Mouse (Mus musculus) limb, embryonic 14.5 days (tissue): ENCODE data around the gene Crtap. TPM values are rescaled to one million over a fixed set of nuclear protein-coding genes. Genes with fewer than 3 reads are reported as not detected.

ENCODE experiments used
- ATAC-seq: fragments of 200-750 bp; cut with Nextera tagmentation; 2 replicates; pipeline ENCODE4 v1.8.0; 2017; ENCODE audit warnings: low read depth, moderate number of reproducible peaks, moderate TSS enrichment; ENCODE audit not compliant: low FRiP score
- DNase-seq: peaks from one replicate; pipeline ENCODE4 v3.0.0-alpha.2; 2015; ENCODE audit warnings: low spot score
- H3K27ac ChIP-seq: fragments of 300-500 bp; sonication (generic); replicated peaks from 2 replicates; pipeline ENCODE4 v1.5.1; 2014; ENCODE audit warnings: low read depth, mild to moderate bottlenecking, low read length, moderate library complexity, mixed read lengths
- H3K27me3 ChIP-seq: fragments of 300-500 bp; sonication (generic); 2 replicates; pipeline ENCODE4 v1.6.1; 2014; ENCODE audit warnings: low read length, mixed read lengths; ENCODE audit not compliant: control insufficient read depth, insufficient read depth
- H3K36me3 ChIP-seq: fragments of 300-500 bp; sonication (generic); 2 replicates; pipeline ENCODE4 v1.6.1; 2014; ENCODE audit warnings: mild to moderate bottlenecking, low read length, moderate library complexity, mixed read lengths; ENCODE audit not compliant: control insufficient read depth, insufficient read depth
- H3K4me1 ChIP-seq: fragments of 300-500 bp; sonication (generic); 2 replicates; pipeline ENCODE4 v1.6.1; 2014; ENCODE audit warnings: antibody characterized with exemption, low read length, mixed read lengths; ENCODE audit not compliant: control insufficient read depth, insufficient read depth
- H3K4me2 ChIP-seq: fragments of 300-500 bp; sonication (generic); replicated peaks from 2 replicates; pipeline ENCODE4 v1.6.1; 2014; ENCODE audit warnings: low read depth, mild to moderate bottlenecking, low read length, moderate library complexity; ENCODE audit not compliant: severe bottlenecking
- H3K4me3 ChIP-seq: fragments of 300-500 bp; sonication (generic); replicated peaks from 2 replicates; pipeline ENCODE4 v1.5.1; 2014; ENCODE audit warnings: low read length
- H3K9ac ChIP-seq: fragments of 300-500 bp; sonication (generic); 2 replicates; pipeline ENCODE4 v1.6.1; 2014; ENCODE audit warnings: mild to moderate bottlenecking, low read depth, low read length, moderate library complexity; ENCODE audit not compliant: severe bottlenecking
- H3K9me3 ChIP-seq: fragments of 300-500 bp; sonication (generic); 2 replicates; pipeline ENCODE4 v1.6.1; 2016; ENCODE audit warnings: low read length; ENCODE audit not compliant: control insufficient read depth
- POLR2A ChIP-seq: fragments of 200-500 bp; IDR thresholded peaks from 2 replicates; pipeline ENCODE4 v1.8.0; 2012; ENCODE audit warnings: inconsistent platforms, mild to moderate bottlenecking, moderate library complexity, borderline replicate concordance; ENCODE audit not compliant: insufficient read depth, insufficient read length; ENCODE audit errors: extremely low read depth
- WGBS: fragments of 180-500 bp; shearing (Covaris S2); extraction: QIAGEN DNeasy Blood & Tissue Kit; methylation state at CpG from one replicate; pipeline ENCODE4 v1.1.7; 2014; 5-methylcytosine and 5-hydroxymethylcytosine counted together
- polyA plus RNA-seq, 2 experiments: library from polyadenylated mRNA; depleted of rRNA in 1 of 2; stranded (reverse) in 1 of 2; unstranded in 1 of 2; fragments of >200 nt; fragmentation: Nextera tagmentation in 1 of 2; extraction: Ambion mirVana in 1 of 2; gene quantifications; 2 replicates each; pipeline versions ENCODE4 v1.2.1 to v1.2.3; 2012 to 2014

The Crtap gene
- polyA plus RNA-seq, 2 experiments = 221 to 242 TPM

GRCm38 (mm10) chr9:114425576-114425975 lies 35.1 kb upstream of the Crtap start:
- Histone ChIP-seq H3K27me3 (no peaks in the 10 kb centered on the region), H3K4me1 (no peaks in the 10 kb centered on the region), H3K36me3 (peaks cover 16% of the 10 kb centered on the region), H3K27ac (no peak overlapping the region), H3K9ac (no peak overlapping the region), H3K9me3 (no peaks in the 10 kb centered on the region), H3K4me3 (no peak overlapping the region), H3K4me2 (no peak overlapping the region)
- WGBS = 97% methylated on average over 5 of the region's 5 CpGs
- TF ChIP-seq POLR2A = no peak
- ATAC-seq (no peak), DNase-seq (no peak)

GRCm38 (mm10) chr9:114421797-114422196 lies 31.3 kb upstream of the Crtap start:
- no peak for TF ChIP-seq POLR2A
- Histone ChIP-seq H3K27ac (no peak overlapping the region), H3K4me1 (no peaks in the 10 kb centered on the region), H3K27me3 (no peaks in the 10 kb centered on the region), H3K9me3 (no peaks in the 10 kb centered on the region), H3K9ac (no peak overlapping the region), H3K36me3 (peaks cover 13% of the 10 kb centered on the region), H3K4me2 (no peak overlapping the region), H3K4me3 (no peak overlapping the region)
- DNase-seq = no peak
- WGBS = 93% methylated on average over 7 of the region's 7 CpGs
- ATAC-seq = no peak

GRCm38 (mm10) chr9:114421045-114421444 lies 30.6 kb upstream of the Crtap start:
- no peaks in the 10 kb centered on the region for H3K4me1 ChIP-seq
- H3K4me3 ChIP-seq = no peak overlapping the region
- no peaks in the 10 kb centered on the region for H3K9me3 ChIP-seq
- H3K9ac ChIP-seq = no peak overlapping the region
- WGBS = 58% methylated on average over 3 of the region's 3 CpGs
- no peaks in the 10 kb centered on the region for H3K27me3 ChIP-seq
- H3K27ac ChIP-seq = no peak overlapping the region
- no peak overlapping the region for H3K4me2 ChIP-seq
- H3K36me3 ChIP-seq = peaks cover 12% of the 10 kb centered on the region
- ATAC-seq (no peak), DNase-seq (no peak)
- no peak for TF ChIP-seq POLR2A

- Histone ChIP-seq H3K9me3 (no peaks in the 10 kb centered on the region), H3K4me2 (no peak overlapping the region), H3K4me1 (no peaks in the 10 kb centered on the region), H3K4me3 (no peak overlapping the region), H3K9ac (no peak overlapping the region), H3K27me3 (no peaks in the 10 kb centered on the region), H3K36me3 (peaks cover 6% of the 10 kb centered on the region; the same call in 1 of the 2 replicates), H3K27ac (no peak overlapping the region)
- 83% methylated on average over 8 of the region's 8 CpGs for WGBS
- no peak for TF ChIP-seq POLR2A
- ATAC-seq (no peak), DNase-seq (no peak)
Observed at GRCm38 (mm10) chr9:114420443-114420842, 30.0 kb upstream of the Crtap start.

GRCm38 (mm10) chr9:114418187-114418586 lies 27.7 kb upstream of the Crtap start:
- Histone ChIP-seq H3K9ac (no peak overlapping the region), H3K4me3 (no peak overlapping the region), H3K4me2 (no peak overlapping the region), H3K27ac (no peak overlapping the region), H3K27me3 (no peaks in the 10 kb centered on the region), H3K4me1 (no peaks in the 10 kb centered on the region), H3K36me3 (no peaks in the 10 kb centered on the region), H3K9me3 (no peaks in the 10 kb centered on the region)
- no peak for TF ChIP-seq POLR2A
- DNase-seq (peak; percentile 45), ATAC-seq (no peak)
- 90% methylated on average over 7 of the region's 7 CpGs for WGBS
